Mouse (Mus musculus) C2C12 (cell line): ENCODE data around the gene Gm20388. TPM values are rescaled to one million over a fixed set of nuclear protein-coding genes. Genes with fewer than 3 reads are reported as not detected.

ENCODE experiments used
- H3K27me3 ChIP-seq: one replicate; pipeline ENCODE4 v1.6.1; 2011; ENCODE audit not compliant: control insufficient read depth, insufficient read depth, insufficient read length
- H3K36me3 ChIP-seq: one replicate; pipeline ENCODE4 v1.6.1; 2011; ENCODE audit not compliant: control insufficient read depth, insufficient read depth
- H3K4me3 ChIP-seq: one replicate; pipeline ENCODE4 v1.5.1; 2011; ENCODE audit warnings: mild to moderate bottlenecking, control low read depth; ENCODE audit not compliant: poor library complexity, insufficient read depth, severe bottlenecking
- H3K79me2 ChIP-seq: one replicate; pipeline ENCODE4 v1.6.1; 2011; ENCODE audit not compliant: control insufficient read depth, insufficient read depth
- H3K79me3 ChIP-seq: one replicate; pipeline ENCODE4 v1.6.1; 2011; ENCODE audit warnings: low read depth, control low read depth
- H3ac ChIP-seq: one replicate; pipeline ENCODE3; 2011; ENCODE audit warnings: low read depth; ENCODE audit not compliant: control insufficient read depth, insufficient read length
- CEBPB ChIP-seq: IDR thresholded peaks from one replicate; pipeline ENCODE4 v1.6.1; 2011; ENCODE audit warnings: low read depth, mild to moderate bottlenecking, control low read depth, moderate library complexity
- CTCF ChIP-seq: IDR thresholded peaks from one replicate; pipeline ENCODE4 v1.5.1; 2011; ENCODE audit not compliant: control insufficient read depth, insufficient read depth, insufficient read length
- FOSL1 ChIP-seq: IDR thresholded peaks from one replicate; pipeline ENCODE4 v1.8.0; 2011; ENCODE audit warnings: mild to moderate bottlenecking, low read length; ENCODE audit not compliant: poor library complexity, insufficient read depth, severe bottlenecking
- MAX ChIP-seq: IDR thresholded peaks from one replicate; pipeline ENCODE4 v1.6.1; 2011; ENCODE audit warnings: mild to moderate bottlenecking, control low read depth
- MYOD1 ChIP-seq: IDR thresholded peaks from one replicate; pipeline ENCODE4 v1.6.1; 2011; ENCODE audit warnings: low read depth; ENCODE audit not compliant: control insufficient read depth, insufficient read length
- MYOG ChIP-seq: IDR thresholded peaks from one replicate; pipeline ENCODE4 v1.6.1; 2011; ENCODE audit not compliant: control insufficient read depth, insufficient read length; ENCODE audit errors: extremely low read depth
- USF1 ChIP-seq: IDR thresholded peaks from one replicate; pipeline ENCODE4 v1.6.1; 2011; ENCODE audit warnings: low read depth, mild to moderate bottlenecking, control low read depth, moderate library complexity
- polyA plus RNA-seq: library from polyadenylated mRNA; unstranded; fragments of >200 nt; fragmentation: generic; extraction: Trizol; gene quantifications from one replicate; pipeline ENCODE4 v1.2.1, GENCODE M21; 2012; ENCODE audit warnings: missing spikeins

Gm20388 gene
- polyA plus RNA-seq, 1 experiment: 15.0 TPM

DNA sequence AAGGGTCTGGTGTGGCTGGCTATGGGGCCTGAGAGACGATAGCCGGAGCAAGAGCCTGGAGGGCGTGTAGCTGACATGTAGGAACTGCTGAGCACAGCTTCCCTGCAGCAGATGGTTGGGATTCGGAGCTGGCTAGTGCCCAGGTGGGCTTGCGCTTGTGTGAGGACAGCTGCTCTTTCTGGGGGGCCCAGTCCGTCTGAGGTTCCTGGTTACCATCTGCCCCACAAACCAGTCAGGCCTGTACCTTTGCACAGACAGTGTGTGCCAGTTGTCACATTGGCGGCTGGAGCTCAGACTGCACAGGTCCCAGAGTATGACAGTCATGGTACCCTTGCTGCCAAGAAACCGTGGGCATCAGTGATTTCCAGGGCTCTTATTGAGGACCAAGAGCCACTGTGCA is 2397.2 kb downstream of the Gm20388 start:
- no peaks in the 10 kb centered on the region for H3K79me3 ChIP-seq
- no peaks in the 10 kb centered on the region for H3K27me3 ChIP-seq
- no peaks in the 10 kb centered on the region for H3K36me3 ChIP-seq
- no peak overlapping the region for H3ac ChIP-seq
- TF ChIP-seq USF1 (no peak), FOSL1 (no peak), CTCF (no peak), MYOG (no peak), MYOD1 (no peak), MAX (no peak), CEBPB (no peak)
- no peak overlapping the region for H3K4me3 ChIP-seq
- H3K79me2 ChIP-seq: no peaks in the 10 kb centered on the region

DNA sequence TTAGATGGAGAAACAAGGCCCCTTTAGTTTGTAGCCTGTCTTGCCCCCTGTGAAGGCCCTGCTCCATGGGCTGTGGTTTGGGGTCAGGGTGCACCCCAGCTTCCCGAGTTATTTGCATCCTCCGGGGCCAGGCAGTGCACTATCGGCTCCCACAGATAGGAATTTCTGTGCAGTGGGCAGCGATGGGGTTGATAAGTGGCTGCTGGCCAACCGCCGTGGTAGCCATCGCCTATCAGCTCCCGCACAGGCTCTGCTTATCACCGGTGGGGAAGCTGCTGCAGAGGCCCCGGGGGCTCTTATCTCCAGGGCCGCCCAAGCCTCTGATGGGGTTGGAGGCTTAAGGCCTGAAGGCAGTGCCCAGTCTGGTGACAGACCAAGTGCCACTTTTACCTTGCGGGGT is 2398.6 kb downstream of the Gm20388 start:
- Histone ChIP-seq H3K36me3 (no peaks in the 10 kb centered on the region), H3K27me3 (no peaks in the 10 kb centered on the region), H3K4me3 (no peak overlapping the region), H3K79me3 (no peaks in the 10 kb centered on the region), H3ac (no peak overlapping the region), H3K79me2 (no peaks in the 10 kb centered on the region)
- TF ChIP-seq MYOG (no peak), MAX (no peak), CEBPB (no peak), CTCF (no peak), USF1 (no peak), FOSL1 (no peak), MYOD1 (no peak)

DNA sequence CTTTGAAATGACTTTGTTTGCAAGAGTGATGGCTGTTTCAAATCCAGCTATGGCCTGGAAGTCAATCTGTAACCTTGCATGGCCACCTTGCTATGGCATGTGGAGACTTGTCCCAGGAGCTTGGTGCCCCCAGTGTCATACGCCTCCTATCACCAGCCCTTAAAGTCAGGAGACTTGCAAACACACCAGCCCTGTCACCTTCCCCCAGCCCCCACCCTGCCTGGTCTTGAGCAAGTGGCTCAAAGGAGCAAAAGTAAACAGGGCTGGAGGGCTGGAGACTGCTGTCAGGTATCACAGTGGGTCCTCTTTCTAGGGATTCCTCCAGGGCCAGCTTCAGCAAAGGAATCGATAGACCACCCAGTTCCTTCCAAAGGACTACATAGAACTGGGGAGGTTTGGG is 2400.5 kb downstream of the Gm20388 start:
- no peaks in the 10 kb centered on the region for H3K79me3 ChIP-seq
- TF ChIP-seq FOSL1: no peak
- TF ChIP-seq MAX: no peak
- no peak for TF ChIP-seq MYOG
- no peak for TF ChIP-seq CEBPB
- no peak for TF ChIP-seq MYOD1
- no peak for TF ChIP-seq USF1
- no peak for TF ChIP-seq CTCF
- no peaks in the 10 kb centered on the region for H3K27me3 ChIP-seq
- H3K36me3 ChIP-seq: no peaks in the 10 kb centered on the region
- H3K4me3 ChIP-seq: no peak overlapping the region
- H3ac ChIP-seq: no peak overlapping the region
- H3K79me2 ChIP-seq: no peaks in the 10 kb centered on the region

DNA sequence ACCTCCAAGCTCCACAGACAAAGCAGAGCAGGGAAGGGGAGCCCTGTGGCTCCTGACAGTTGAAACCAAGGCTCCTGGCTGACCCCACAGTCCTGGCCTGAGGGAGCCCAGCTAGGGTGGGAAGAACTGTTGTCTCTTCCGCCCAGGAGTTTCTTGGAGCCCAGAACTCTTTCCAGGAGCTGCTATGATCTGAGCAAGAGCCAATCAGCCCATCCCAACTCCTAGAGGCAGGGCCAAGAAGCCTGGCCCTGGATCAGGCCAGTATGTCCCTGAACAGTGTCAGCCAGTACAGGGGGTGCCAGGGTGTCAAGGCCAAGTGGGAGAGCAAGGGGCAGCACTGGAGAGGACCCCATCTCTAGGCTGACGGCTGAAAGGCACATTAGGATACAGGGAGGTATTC is 2401.9 kb downstream of the Gm20388 start:
- Histone ChIP-seq H3ac (no peak overlapping the region), H3K4me3 (no peak overlapping the region), H3K79me3 (no peaks in the 10 kb centered on the region), H3K27me3 (no peaks in the 10 kb centered on the region), H3K79me2 (no peaks in the 10 kb centered on the region), H3K36me3 (no peaks in the 10 kb centered on the region)
- TF ChIP-seq FOSL1 (no peak), MYOD1 (no peak), CEBPB (no peak), MAX (no peak), CTCF (no peak), USF1 (no peak), MYOG (no peak)

DNA sequence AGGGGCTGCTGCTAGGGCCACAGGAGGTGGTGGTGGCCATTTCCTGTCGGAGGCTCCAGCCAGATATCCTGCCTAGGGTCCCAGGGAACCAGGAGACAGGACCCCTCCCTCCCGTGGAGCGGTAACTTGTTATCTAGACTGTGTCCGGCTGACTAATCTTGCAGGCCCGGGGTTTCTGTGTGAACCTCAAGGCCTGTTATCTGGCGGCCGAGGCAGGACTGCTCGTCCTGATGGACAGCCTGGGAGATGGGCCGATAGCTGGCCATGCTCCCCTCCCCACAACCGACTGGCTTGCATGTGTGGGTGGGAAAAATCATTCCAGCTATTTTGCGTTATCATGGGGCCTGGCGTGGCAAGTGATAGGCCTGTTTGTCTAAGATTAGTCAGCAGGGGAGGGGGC is 2402.7 kb downstream of the Gm20388 start:
- Histone ChIP-seq H3K27me3 (no peaks in the 10 kb centered on the region), H3K4me3 (no peak overlapping the region), H3ac (no peak overlapping the region), H3K79me3 (no peaks in the 10 kb centered on the region), H3K79me2 (no peaks in the 10 kb centered on the region), H3K36me3 (no peaks in the 10 kb centered on the region)
- TF ChIP-seq MYOG: no peak
- TF ChIP-seq MAX: no peak
- no peak for TF ChIP-seq CEBPB
- TF ChIP-seq CTCF: no peak
- no peak for TF ChIP-seq MYOD1
- TF ChIP-seq USF1: no peak
- no peak for TF ChIP-seq FOSL1

DNA sequence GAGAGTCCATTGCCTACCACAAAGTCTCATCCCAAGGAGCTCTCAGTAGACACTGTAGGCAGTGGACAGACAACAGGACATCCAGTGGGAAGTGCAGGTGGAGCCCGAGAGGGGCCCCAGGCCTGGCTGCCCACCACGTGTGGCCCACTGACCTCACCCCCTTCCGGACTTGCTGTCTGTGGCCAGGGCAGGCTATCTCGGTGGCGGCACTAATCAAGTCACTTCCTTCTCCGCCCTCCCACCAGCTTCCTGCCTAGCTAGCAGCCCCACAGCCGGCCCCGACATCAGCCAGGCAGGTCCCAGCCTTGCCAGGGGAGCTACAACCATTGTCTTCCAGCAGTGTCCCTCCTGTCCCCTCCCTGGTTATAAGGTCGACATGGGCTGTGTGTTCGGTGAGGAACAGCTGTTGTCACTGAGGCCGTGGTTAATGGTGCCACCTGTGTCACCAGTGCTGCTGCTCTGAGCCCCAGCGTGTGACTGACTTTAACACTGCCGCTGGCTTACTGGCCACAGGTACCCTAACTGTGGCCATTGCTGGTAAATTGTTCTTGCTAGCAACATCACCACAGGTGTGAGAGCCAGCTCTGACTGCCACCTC is 2404.4 kb downstream of the Gm20388 start:
- TF ChIP-seq FOSL1 (no peak), MAX (no peak), USF1 (no peak), MYOD1 (no peak), CTCF (no peak), MYOG (no peak), CEBPB (no peak)
- H3K79me2 ChIP-seq: no peaks in the 10 kb centered on the region
- no peaks in the 10 kb centered on the region for H3K36me3 ChIP-seq
- H3K27me3 ChIP-seq: no peaks in the 10 kb centered on the region
- H3K79me3 ChIP-seq: no peaks in the 10 kb centered on the region
- no peak overlapping the region for H3K4me3 ChIP-seq
- no peak overlapping the region for H3ac ChIP-seq
